Mouse (Mus musculus) midbrain, embryonic 11.5 days (tissue): ENCODE results near the gene Fam71f1. TPM values are rescaled to one million over a fixed set of nuclear protein-coding genes. Genes with fewer than 3 reads are reported as not detected.

Source experiments
- ATAC-seq: fragments of 200-750 bp; cut with Nextera tagmentation; 2 replicates; pipeline ENCODE4 v1.8.0; 2017; ENCODE audit warnings: moderate TSS enrichment, moderate library complexity; ENCODE audit not compliant: low FRiP score
- DNase-seq: peaks from one replicate; pipeline ENCODE4 v3.0.0; 2015; ENCODE audit warnings: low spot score; ENCODE audit errors: missing footprints
- H3K27ac ChIP-seq: fragments of 300-500 bp; sonication (generic); 2 replicates; pipeline ENCODE4 v1.5.1; 2014; ENCODE audit warnings: low read depth, low read length
- H3K27me3 ChIP-seq: fragments of 300-500 bp; sonication (generic); 2 replicates; pipeline ENCODE4 v1.6.1; 2014; ENCODE audit warnings: mild to moderate bottlenecking, low read length, moderate library complexity, mixed read lengths; ENCODE audit not compliant: control insufficient read depth, insufficient read depth
- H3K36me3 ChIP-seq: fragments of 300-500 bp; sonication (generic); 2 replicates; pipeline ENCODE4 v1.6.1; 2014; ENCODE audit warnings: mild to moderate bottlenecking, low read length, moderate library complexity, mixed read lengths; ENCODE audit not compliant: control insufficient read depth, insufficient read depth
- H3K4me1 ChIP-seq: fragments of 300-500 bp; sonication (generic); 2 replicates; pipeline ENCODE4 v1.6.1; 2014; ENCODE audit warnings: low read length; ENCODE audit not compliant: control insufficient read depth, insufficient read depth
- H3K4me2 ChIP-seq: fragments of 300-500 bp; sonication (generic); 2 replicates; pipeline ENCODE4 v1.6.1; 2014; ENCODE audit warnings: mild to moderate bottlenecking, moderate library complexity
- H3K4me3 ChIP-seq: fragments of 300-500 bp; sonication (generic); 2 replicates; pipeline ENCODE4 v1.5.1; 2014; ENCODE audit warnings: low read depth, low read length
- H3K9ac ChIP-seq: fragments of 300-500 bp; sonication (generic); 2 replicates; pipeline ENCODE4 v1.6.1; 2014; ENCODE audit warnings: low read length
- H3K9me3 ChIP-seq: fragments of 300-500 bp; sonication (generic); 2 replicates; pipeline ENCODE4 v1.6.1; 2016; ENCODE audit warnings: low read length; ENCODE audit not compliant: control insufficient read depth
- WGBS: fragments of 180-500 bp; shearing (Covaris S2); extraction: QIAGEN DNeasy Blood & Tissue Kit; methylation state at CpG from one replicate; pipeline ENCODE4 v1.1.7; 2014; 5-methylcytosine and 5-hydroxymethylcytosine counted together
- polyA plus RNA-seq: library from polyadenylated mRNA; unstranded; fragments of >200 nt; fragmentation: Nextera tagmentation; extraction: Ambion mirVana; gene quantifications from 2 replicates; pipeline ENCODE4 v1.2.1, GENCODE M21; 2014

Fam71f1 gene
- polyA plus RNA-seq, 1 experiment from 2014 or later = not detected

DNA sequence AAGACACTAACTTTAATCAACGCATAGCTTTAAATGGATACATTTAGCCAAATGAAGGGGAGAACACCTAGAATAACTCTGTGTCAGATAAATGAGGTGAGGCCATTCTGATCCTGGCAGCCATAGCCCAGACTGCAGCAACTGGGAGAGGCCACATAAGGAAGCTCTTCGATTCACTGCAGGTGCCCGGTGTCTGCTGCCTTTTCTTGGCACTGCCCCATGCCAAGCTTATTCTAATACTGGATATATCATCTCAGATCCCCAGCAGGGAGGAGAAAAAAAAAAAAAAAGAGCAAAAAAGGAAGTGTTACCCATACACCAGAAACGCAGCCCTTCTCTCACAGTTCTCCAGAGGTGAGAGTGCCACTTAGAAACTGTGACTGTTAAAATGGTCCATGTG is 58.4 kb downstream of the Fam71f1 start:
- peaks cover 10% of the 10 kb centered on the region for H3K36me3 ChIP-seq

DNA sequence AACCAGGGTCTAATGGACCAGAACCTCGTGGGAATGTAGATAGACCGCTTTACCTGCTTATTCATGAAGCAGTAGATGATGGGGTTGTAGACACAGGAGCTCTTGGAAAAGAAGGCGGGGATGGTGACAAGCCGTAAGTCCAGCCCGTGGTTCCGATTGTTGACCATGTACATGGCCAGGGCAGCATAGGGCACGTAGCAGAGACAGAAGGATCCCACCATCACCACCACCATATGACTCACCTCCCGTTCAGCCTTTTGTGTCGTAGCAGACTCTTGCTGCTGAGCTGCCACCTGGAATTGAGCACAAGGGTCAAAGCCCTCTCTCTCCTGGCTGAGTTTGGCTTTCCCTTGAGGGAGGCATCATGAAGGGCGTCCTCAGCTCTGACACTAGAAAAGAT is 59.7 kb downstream of the Fam71f1 start:
- Histone ChIP-seq H3K9me3 (no peaks in the 10 kb centered on the region), H3K4me2 (no peak overlapping the region), H3K4me1 (no peaks in the 10 kb centered on the region), H3K36me3 (peaks cover 8% of the 10 kb centered on the region), H3K27ac (no peak overlapping the region), H3K9ac (no peak overlapping the region), H3K27me3 (no peaks in the 10 kb centered on the region), H3K4me3 (no peak overlapping the region)
- DNase-seq (no peak), ATAC-seq (no peak)
- 93% methylated on average over 10 of the region's 10 CpGs for WGBS

More for the DNA sequence above, 58.4 kb downstream of the Fam71f1 start:
- Histone ChIP-seq H3K4me2 (no peak overlapping the region), H3K9ac (no peak overlapping the region), H3K9me3 (no peaks in the 10 kb centered on the region), H3K27ac (no peak overlapping the region), H3K27me3 (no peaks in the 10 kb centered on the region), H3K4me1 (no peaks in the 10 kb centered on the region), H3K4me3 (no peak overlapping the region)
- no peak for ATAC-seq
- 92% methylated on average over 4 of the region's 4 CpGs for WGBS
- DNase-seq = no peak

DNA sequence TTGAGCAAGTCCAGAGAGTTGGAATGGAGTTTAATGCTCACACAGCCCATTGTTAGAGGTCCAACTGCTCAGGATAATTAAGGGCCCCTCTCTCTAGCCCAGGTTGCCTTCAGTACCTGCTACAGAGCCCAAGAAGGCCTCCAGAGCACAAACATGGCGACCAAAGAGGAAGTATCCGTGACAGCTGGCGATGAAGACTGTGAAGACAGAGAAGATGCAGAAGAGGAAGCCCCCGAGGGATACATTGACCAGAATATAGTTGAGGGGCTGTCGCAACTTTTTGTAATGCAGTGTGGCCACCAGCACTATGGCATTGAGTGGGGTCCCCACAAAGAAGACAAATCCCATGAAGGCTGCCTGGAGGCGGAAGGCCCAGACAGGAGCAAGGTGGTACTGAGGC is 61.0 kb downstream of the Fam71f1 start:
- ATAC-seq (no peak), DNase-seq (no peak)
- Histone ChIP-seq H3K27ac (no peak overlapping the region), H3K4me2 (no peak overlapping the region), H3K36me3 (peaks cover 8% of the 10 kb centered on the region), H3K9me3 (no peaks in the 10 kb centered on the region), H3K4me3 (no peak overlapping the region), H3K27me3 (no peaks in the 10 kb centered on the region), H3K4me1 (no peaks in the 10 kb centered on the region), H3K9ac (no peak overlapping the region)
- WGBS = 88% methylated on average over 6 of the region's 6 CpGs

GRCm38 (mm10) chr6:29382442-29382841 is 63.5 kb downstream of the Fam71f1 start:
- H3K4me3 ChIP-seq = no peak overlapping the region
- H3K9ac ChIP-seq = no peak overlapping the region
- DNase-seq (no peak), ATAC-seq (no peak)
- no peak overlapping the region for H3K27ac ChIP-seq
- 41% methylated on average over 2 of the region's 2 CpGs for WGBS
- no peaks in the 10 kb centered on the region for H3K4me1 ChIP-seq
- no peaks in the 10 kb centered on the region for H3K27me3 ChIP-seq
- H3K4me2 ChIP-seq = no peak overlapping the region
- H3K36me3 ChIP-seq = no peaks in the 10 kb centered on the region
- H3K9me3 ChIP-seq = no peaks in the 10 kb centered on the region

Other genes starting within 250 kb of the Fam71f1 start
- gene Rbm28, start 154.1 kb upstream of the Fam71f1 start, polyA plus RNA-seq = 60.5 and 64.4 TPM in 2 replicates
- gene Prrt4, start 139.6 kb upstream of the Fam71f1 start, polyA plus RNA-seq = 0.53 and 0.58 TPM in 2 replicates
- 36.9 and 42.0 TPM in 2 replicates for gene Impdh1, start 102.8 kb upstream of the Fam71f1 start, polyA plus RNA-seq
- gene Hilpda, start 46.7 kb upstream of the Fam71f1 start, polyA plus RNA-seq = 30.1 and 30.5 TPM in 2 replicates
- 0.41 and 0.79 TPM in 2 replicates for gene Fam71f2, start 39.5 kb upstream of the Fam71f1 start, polyA plus RNA-seq
- 265 and 278 TPM in 2 replicates for gene Calu, start 28.9 kb downstream of the Fam71f1 start, polyA plus RNA-seq
- 0.19 and 0.25 TPM in 2 replicates for gene Opn1sw, start 69.3 kb downstream of the Fam71f1 start, polyA plus RNA-seq
- 20.5 and 22.4 TPM in 2 replicates for gene Ccdc136, start 77.2 kb downstream of the Fam71f1 start, polyA plus RNA-seq
- 1.8 and 2.5 TPM in 2 replicates for gene Flnc, start 114.1 kb downstream of the Fam71f1 start, polyA plus RNA-seq
- gene Atp6v1f, start 148.6 kb downstream of the Fam71f1 start, polyA plus RNA-seq = 178 and 199 TPM in 2 replicates
- 0.20 and 0.25 TPM in 2 replicates for gene Atp6v1fnb, start 152.3 kb downstream of the Fam71f1 start, polyA plus RNA-seq
- gene Kcp, start 188.8 kb downstream of the Fam71f1 start, polyA plus RNA-seq = 5.6 and 6.8 TPM in 2 replicates
- 1.2 and 1.6 TPM in 2 replicates for gene Irf5, start 207.5 kb downstream of the Fam71f1 start, polyA plus RNA-seq